Mouse (Mus musculus): ENCODE results near the gene Rpgrip1l. TPM values are rescaled to one million over a fixed set of nuclear protein-coding genes. Genes with fewer than 3 reads are reported as not detected.

Gene Rpgrip1l
- polyA plus RNA-seq, 1 experiment from 2014 or later = 8.0 TPM

- H3K27me3 ChIP-seq (ENCODE audit: control insufficient read depth, insufficient read depth, low read length) = no peaks in the 10 kb centered on the region
- peaks cover 11% of the 10 kb centered on the region for H3K4me1 ChIP-seq (ENCODE audit: control insufficient read depth, insufficient read depth, low read length)
- no peak overlapping the region for H3K9ac ChIP-seq (ENCODE audit: low read depth, low read length)
- no peaks in the 10 kb centered on the region for H3K9me3 ChIP-seq (replicated peaks; ENCODE audit: control insufficient read depth, low read length)
- H3K27ac ChIP-seq (ENCODE audit: low read depth, low read length) = no peak overlapping the region
- H3K4me2 ChIP-seq = no peak overlapping the region
- WGBS (ENCODE audit: insufficient replicate concordance) = 90% methylated on average over 4 of the region's 4 CpGs
- H3K4me3 ChIP-seq (ENCODE audit: low read depth, low read length) = no peak overlapping the region
- ATAC-seq (replicated peaks; ENCODE audit: insufficient number of reproducible peaks, low FRiP score, low TSS enrichment) = no peak
- H3K36me3 ChIP-seq (ENCODE audit: control insufficient read depth, insufficient read depth, low read length) = no peaks in the 10 kb centered on the region
These were observed 40.8 kb upstream of the Rpgrip1l start for GRCm38 (mm10) chr8:91353907-91354306.

DNA sequence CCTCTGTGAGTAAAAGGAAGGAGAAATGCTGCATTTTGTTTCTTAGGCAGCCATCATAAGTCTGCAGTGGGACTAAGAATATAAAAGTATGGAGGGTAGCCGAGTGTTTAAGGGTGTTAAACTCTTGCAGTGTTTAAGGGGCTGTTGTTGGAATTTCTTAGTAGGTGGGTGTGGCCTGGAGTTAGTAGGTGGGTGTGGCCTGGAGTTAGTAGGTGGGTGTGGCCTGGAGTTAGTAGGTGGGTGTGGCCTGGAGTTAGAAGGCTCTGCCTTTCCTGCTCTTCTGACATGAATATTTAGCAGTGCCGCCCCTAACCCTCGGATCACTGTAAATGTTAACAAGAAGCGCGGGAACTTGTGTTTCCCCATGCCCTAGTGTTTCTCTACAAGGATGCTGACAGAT lies 40.0 kb upstream of the Rpgrip1l start:
- Histone ChIP-seq H3K27me3 (ENCODE audit: control insufficient read depth, insufficient read depth, low read length) (no peaks in the 10 kb centered on the region), H3K4me1 (ENCODE audit: control insufficient read depth, insufficient read depth, low read length) (peaks cover 11% of the 10 kb centered on the region), H3K36me3 (ENCODE audit: control insufficient read depth, insufficient read depth, low read length) (no peaks in the 10 kb centered on the region), H3K9ac (ENCODE audit: low read depth, low read length) (no peak overlapping the region), H3K9me3 (replicated peaks; ENCODE audit: control insufficient read depth, low read length) (no peaks in the 10 kb centered on the region), H3K27ac (ENCODE audit: low read depth, low read length) (no peak overlapping the region), H3K4me2 (no peak overlapping the region), H3K4me3 (ENCODE audit: low read depth, low read length) (no peak overlapping the region)
- no peak for ATAC-seq (replicated peaks; ENCODE audit: insufficient number of reproducible peaks, low FRiP score, low TSS enrichment)
- 65% methylated on average over 5 of the region's 5 CpGs for WGBS (ENCODE audit: insufficient replicate concordance)

DNA sequence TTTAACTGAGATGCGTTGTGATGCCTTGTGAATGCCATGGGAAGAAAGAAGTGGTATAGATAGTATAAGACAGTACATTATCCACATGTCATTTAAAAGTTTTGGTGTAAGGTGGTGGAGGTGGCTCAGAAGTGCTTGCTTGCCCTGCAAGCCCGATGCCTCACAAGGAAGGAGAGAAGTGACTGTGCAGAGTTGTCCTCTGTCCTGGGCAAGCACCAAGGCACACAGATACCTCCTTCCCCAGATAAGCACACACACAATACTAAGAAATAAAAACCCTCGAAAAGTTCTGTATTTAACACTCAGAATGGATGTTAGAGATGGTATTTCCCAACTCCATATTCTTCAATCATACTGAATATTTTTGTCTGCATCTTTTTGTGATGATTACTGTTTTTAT lies 39.5 kb upstream of the Rpgrip1l start:
- Histone ChIP-seq H3K4me2 (no peak overlapping the region), H3K4me1 (ENCODE audit: control insufficient read depth, insufficient read depth, low read length) (peaks cover 11% of the 10 kb centered on the region), H3K9ac (ENCODE audit: low read depth, low read length) (no peak overlapping the region), H3K36me3 (ENCODE audit: control insufficient read depth, insufficient read depth, low read length) (no peaks in the 10 kb centered on the region), H3K9me3 (replicated peaks; ENCODE audit: control insufficient read depth, low read length) (no peaks in the 10 kb centered on the region), H3K4me3 (ENCODE audit: low read depth, low read length) (no peak overlapping the region), H3K27ac (ENCODE audit: low read depth, low read length) (no peak overlapping the region), H3K27me3 (ENCODE audit: control insufficient read depth, insufficient read depth, low read length) (no peaks in the 10 kb centered on the region)
- WGBS (ENCODE audit: insufficient replicate concordance) = 84% methylated on average over 3 of the region's 3 CpGs
- no peak for ATAC-seq (replicated peaks; ENCODE audit: insufficient number of reproducible peaks, low FRiP score, low TSS enrichment)

DNA sequence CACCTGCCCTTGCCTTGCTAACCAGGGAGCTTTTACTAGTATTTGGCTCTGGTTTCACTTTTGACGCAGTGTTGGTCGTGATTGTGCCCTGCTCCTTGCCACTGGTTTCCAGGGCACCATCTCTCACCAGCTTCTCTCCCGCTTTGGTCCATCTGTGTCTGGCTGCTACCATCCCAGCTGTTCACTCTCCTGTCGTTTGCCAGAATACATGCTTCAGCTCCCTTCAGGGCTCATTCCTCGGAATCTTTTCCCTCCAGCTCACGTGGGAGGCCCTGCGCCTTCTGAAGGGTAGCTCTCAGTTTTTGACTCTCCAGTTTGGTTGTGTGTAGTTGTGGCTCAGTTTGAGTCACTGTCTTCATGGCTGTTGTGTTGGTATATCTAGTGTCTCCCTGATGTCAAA lies 37.6 kb upstream of the Rpgrip1l start:
- H3K4me3 ChIP-seq (ENCODE audit: low read depth, low read length) = no peak overlapping the region
- ATAC-seq (replicated peaks; ENCODE audit: insufficient number of reproducible peaks, low FRiP score, low TSS enrichment) = no peak
- no peaks in the 10 kb centered on the region for H3K27me3 ChIP-seq (ENCODE audit: control insufficient read depth, insufficient read depth, low read length)
- peak overlapping the region; percentile 20 for H3K4me2 ChIP-seq
- 48% methylated on average over 7 of the region's 7 CpGs for WGBS (ENCODE audit: insufficient replicate concordance)
- H3K9me3 ChIP-seq (replicated peaks; ENCODE audit: control insufficient read depth, low read length) = no peaks in the 10 kb centered on the region
- H3K27ac ChIP-seq (ENCODE audit: low read depth, low read length) = peak overlapping the region; percentile 24; the same call in 1 of the 2 replicates
- no peak overlapping the region for H3K9ac ChIP-seq (ENCODE audit: low read depth, low read length)
- peaks cover 19% of the 10 kb centered on the region for H3K4me1 ChIP-seq (ENCODE audit: control insufficient read depth, insufficient read depth, low read length)
- H3K36me3 ChIP-seq (ENCODE audit: control insufficient read depth, insufficient read depth, low read length) = no peaks in the 10 kb centered on the region

GRCm38 (mm10) chr8:91349816-91350215 lies 36.8 kb upstream of the Rpgrip1l start:
- no peak for ATAC-seq (replicated peaks; ENCODE audit: insufficient number of reproducible peaks, low FRiP score, low TSS enrichment)
- H3K9ac ChIP-seq (ENCODE audit: low read depth, low read length) = no peak overlapping the region
- no peak overlapping the region for H3K4me2 ChIP-seq

GRCm38 (mm10) chr8:91347595-91347994 lies 34.5 kb upstream of the Rpgrip1l start:
- H3K9me3 ChIP-seq (replicated peaks; ENCODE audit: control insufficient read depth, low read length) = no peaks in the 10 kb centered on the region
- H3K4me2 ChIP-seq = peak overlapping the region; percentile 25
- H3K36me3 ChIP-seq (ENCODE audit: control insufficient read depth, insufficient read depth, low read length) = no peaks in the 10 kb centered on the region
- peaks cover 30% of the 10 kb centered on the region for H3K4me1 ChIP-seq (ENCODE audit: control insufficient read depth, insufficient read depth, low read length)
- no peaks in the 10 kb centered on the region for H3K27me3 ChIP-seq (ENCODE audit: control insufficient read depth, insufficient read depth, low read length)
- H3K27ac ChIP-seq (ENCODE audit: low read depth, low read length) = peak overlapping the region; percentile 15; the same call in 1 of the 2 replicates
- no peak for ATAC-seq (replicated peaks; ENCODE audit: insufficient number of reproducible peaks, low FRiP score, low TSS enrichment)
- H3K4me3 ChIP-seq (ENCODE audit: low read depth, low read length) = no peak overlapping the region
- no peak overlapping the region for H3K9ac ChIP-seq (ENCODE audit: low read depth, low read length)
- 37% methylated on average over 6 of the region's 6 CpGs for WGBS (ENCODE audit: insufficient replicate concordance)

More at GRCm38 (mm10) chr8:91349816-91350215, 36.8 kb upstream of the Rpgrip1l start:
- H3K27me3 ChIP-seq (ENCODE audit: control insufficient read depth, insufficient read depth, low read length) = no peaks in the 10 kb centered on the region
- H3K27ac ChIP-seq (ENCODE audit: low read depth, low read length) = no peak overlapping the region
- peaks cover 27% of the 10 kb centered on the region for H3K4me1 ChIP-seq (ENCODE audit: control insufficient read depth, insufficient read depth, low read length)
- H3K9me3 ChIP-seq (replicated peaks; ENCODE audit: control insufficient read depth, low read length) = no peaks in the 10 kb centered on the region
- 93% methylated on average over 7 of the region's 7 CpGs for WGBS (ENCODE audit: insufficient replicate concordance)
- no peaks in the 10 kb centered on the region for H3K36me3 ChIP-seq (ENCODE audit: control insufficient read depth, insufficient read depth, low read length)
- H3K4me3 ChIP-seq (ENCODE audit: low read depth, low read length) = no peak overlapping the region

GRCm38 (mm10) chr8:91347146-91347545 lies 34.1 kb upstream of the Rpgrip1l start:
- Histone ChIP-seq H3K9me3 (replicated peaks; ENCODE audit: control insufficient read depth, low read length) (no peaks in the 10 kb centered on the region), H3K27me3 (ENCODE audit: control insufficient read depth, insufficient read depth, low read length) (no peaks in the 10 kb centered on the region), H3K9ac (ENCODE audit: low read depth, low read length) (no peak overlapping the region), H3K27ac (ENCODE audit: low read depth, low read length) (0 out of 2 replicates have a peak overlapping the region, but pooled peaks have one; percentile 15), H3K4me3 (ENCODE audit: low read depth, low read length) (no peak overlapping the region), H3K4me1 (ENCODE audit: control insufficient read depth, insufficient read depth, low read length) (peaks cover 30% of the 10 kb centered on the region), H3K36me3 (ENCODE audit: control insufficient read depth, insufficient read depth, low read length) (no peaks in the 10 kb centered on the region), H3K4me2 (peak overlapping the region; percentile 25)
- no peak for ATAC-seq (replicated peaks; ENCODE audit: insufficient number of reproducible peaks, low FRiP score, low TSS enrichment)
- WGBS (ENCODE audit: insufficient replicate concordance) = 49% methylated on average over 10 of the region's 10 CpGs

- no peak overlapping the region for H3K4me2 ChIP-seq
- H3K27me3 ChIP-seq (ENCODE audit: control insufficient read depth, insufficient read depth, low read length) = no peaks in the 10 kb centered on the region
- no peak overlapping the region for H3K27ac ChIP-seq (ENCODE audit: low read depth, low read length)
- H3K4me3 ChIP-seq (ENCODE audit: low read depth, low read length) = no peak overlapping the region
- H3K9ac ChIP-seq (ENCODE audit: low read depth, low read length) = no peak overlapping the region
- no peaks in the 10 kb centered on the region for H3K9me3 ChIP-seq (replicated peaks; ENCODE audit: control insufficient read depth, low read length)
- 90% methylated on average over 11 of the region's 11 CpGs for WGBS (ENCODE audit: insufficient replicate concordance)
- peaks cover 19% of the 10 kb centered on the region for H3K4me1 ChIP-seq (ENCODE audit: control insufficient read depth, insufficient read depth, low read length)
- no peak for ATAC-seq (replicated peaks; ENCODE audit: insufficient number of reproducible peaks, low FRiP score, low TSS enrichment)
- no peaks in the 10 kb centered on the region for H3K36me3 ChIP-seq (ENCODE audit: control insufficient read depth, insufficient read depth, low read length)
These were observed 31.6 kb upstream of the Rpgrip1l start for GRCm38 (mm10) chr8:91344659-91345058.

DNA sequence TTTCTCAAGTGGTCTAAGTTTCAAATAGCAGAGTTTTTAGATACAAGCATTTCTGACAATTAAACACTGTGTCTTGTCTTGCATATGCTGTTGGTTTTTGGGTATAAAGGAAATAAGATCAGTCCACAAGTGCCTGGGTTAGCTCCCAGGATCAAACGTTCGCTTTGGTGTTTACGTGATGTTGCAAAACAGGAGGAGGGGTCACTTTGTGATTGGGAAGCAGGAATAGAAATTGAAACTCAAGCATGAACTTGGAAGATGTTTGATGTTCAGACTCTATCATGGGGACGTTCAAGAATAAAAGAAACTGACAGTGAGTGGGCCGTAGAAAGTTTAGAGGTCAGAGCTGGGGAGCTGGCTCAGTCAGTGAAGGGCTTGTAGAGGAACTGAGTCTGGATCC lies 29.7 kb upstream of the Rpgrip1l start:
- Histone ChIP-seq H3K9ac (ENCODE audit: low read depth, low read length) (no peak overlapping the region), H3K27me3 (ENCODE audit: control insufficient read depth, insufficient read depth, low read length) (no peaks in the 10 kb centered on the region), H3K27ac (ENCODE audit: low read depth, low read length) (no peak overlapping the region), H3K9me3 (replicated peaks; ENCODE audit: control insufficient read depth, low read length) (no peaks in the 10 kb centered on the region), H3K4me2 (no peak overlapping the region), H3K4me1 (ENCODE audit: control insufficient read depth, insufficient read depth, low read length) (peaks cover 19% of the 10 kb centered on the region), H3K4me3 (ENCODE audit: low read depth, low read length) (no peak overlapping the region), H3K36me3 (ENCODE audit: control insufficient read depth, insufficient read depth, low read length) (no peaks in the 10 kb centered on the region)
- no peak for ATAC-seq (replicated peaks; ENCODE audit: insufficient number of reproducible peaks, low FRiP score, low TSS enrichment)
- WGBS (ENCODE audit: insufficient replicate concordance) = 86% methylated on average over 5 of the region's 5 CpGs

Data from heart, embryonic 11.5 days (tissue).